Mouse (Mus musculus) myocyte (in vitro differentiated cells): ENCODE data around the gene Ndrg2. TPM values are rescaled to one million over a fixed set of nuclear protein-coding genes. Genes with fewer than 3 reads are reported as not detected.

Source experiments
- H3K27me3 ChIP-seq: one replicate; pipeline ENCODE4 v1.6.1; 2011; ENCODE audit not compliant: control insufficient read depth, insufficient read depth, insufficient read length
- H3K36me3 ChIP-seq: one replicate; pipeline ENCODE4 v1.6.1; 2011; ENCODE audit not compliant: control insufficient read depth, insufficient read depth
- H3K4me2 ChIP-seq: one replicate; pipeline ENCODE4 v1.6.1; 2011; ENCODE audit warnings: low read depth, control low read depth
- H3K4me3 ChIP-seq: one replicate; pipeline ENCODE4 v1.5.1; 2011; ENCODE audit warnings: mild to moderate bottlenecking, control low read depth, moderate library complexity
- H3K79me2 ChIP-seq: one replicate; pipeline ENCODE4 v1.6.1; 2011; ENCODE audit not compliant: control insufficient read depth, insufficient read depth
- H3ac ChIP-seq: one replicate; pipeline ENCODE4 v1.6.1; 2011; ENCODE audit not compliant: control insufficient read depth, insufficient read length
- CEBPB ChIP-seq: IDR thresholded peaks from 2 replicates; pipeline ENCODE4 v1.6.1; 2011; ENCODE audit warnings: mild to moderate bottlenecking, moderate library complexity; ENCODE audit not compliant: poor library complexity, insufficient read depth, severe bottlenecking
- E2F4 ChIP-seq: IDR thresholded peaks from one replicate; pipeline ENCODE4 v1.6.1; 2011; ENCODE audit warnings: mild to moderate bottlenecking, control low read depth, moderate library complexity; ENCODE audit not compliant: insufficient read depth
- MAX ChIP-seq: IDR thresholded peaks from one replicate; pipeline ENCODE4 v1.6.1; 2011; ENCODE audit warnings: low read depth, mild to moderate bottlenecking, control low read depth
- MYOD1 ChIP-seq, 3 experiments: IDR thresholded peaks; one replicate each; pipeline ENCODE4 v1.6.1; 2011; ENCODE audit warnings: control low read depth in 2 of 3, low read depth in 2 of 3, mild to moderate bottlenecking in 2 of 3, moderate library complexity in 1 of 3; ENCODE audit not compliant: insufficient read length in 2 of 3, control insufficient read depth in 1 of 3
- MYOG ChIP-seq, 3 experiments: IDR thresholded peaks; one replicate each; pipeline ENCODE4 v1.6.1; 2011; ENCODE audit warnings: control low read depth in 2 of 3, low read depth in 2 of 3, mild to moderate bottlenecking in 2 of 3; ENCODE audit not compliant: insufficient read length in 2 of 3, control insufficient read depth in 1 of 3, insufficient read depth in 1 of 3
- POLR2A ChIP-seq: IDR thresholded peaks from one replicate; pipeline ENCODE4 v1.6.1; 2011; ENCODE audit warnings: low read depth, mild to moderate bottlenecking, control low read depth, moderate library complexity; ENCODE audit not compliant: insufficient read length
- POLR2AphosphoS2 ChIP-seq: IDR thresholded peaks from one replicate; pipeline ENCODE4 v1.6.1; 2011; ENCODE audit warnings: low read depth, control low read depth; ENCODE audit not compliant: insufficient read length
- REST ChIP-seq: IDR thresholded peaks from one replicate; pipeline ENCODE4 v1.6.1; 2011; ENCODE audit warnings: mild to moderate bottlenecking, control low read depth, moderate library complexity; ENCODE audit not compliant: insufficient read depth, insufficient read length
- SRF ChIP-seq: IDR thresholded peaks from one replicate; pipeline ENCODE4 v1.6.1; 2011; ENCODE audit warnings: low read depth; ENCODE audit not compliant: control insufficient read depth, insufficient read length
- TCF12 ChIP-seq: IDR thresholded peaks from one replicate; pipeline ENCODE4 v1.6.1; 2011; ENCODE audit warnings: mild to moderate bottlenecking, control low read depth; ENCODE audit not compliant: poor library complexity, insufficient read depth, severe bottlenecking
- TCF3 ChIP-seq: IDR thresholded peaks from one replicate; pipeline ENCODE4 v1.6.1; 2011; ENCODE audit warnings: low read depth, control low read depth; ENCODE audit not compliant: insufficient read length
- USF1 ChIP-seq: IDR thresholded peaks from one replicate; pipeline ENCODE4 v1.6.1; 2011; ENCODE audit warnings: low read depth, mild to moderate bottlenecking, control low read depth, moderate library complexity
- polyA plus RNA-seq: library from polyadenylated mRNA; unstranded; fragments of >200 nt; fragmentation: generic; extraction: Trizol; gene quantifications from one replicate; pipeline ENCODE4 v1.2.1, GENCODE M21; 2012; ENCODE audit warnings: missing spikeins

The Ndrg2 gene
- polyA plus RNA-seq, 1 experiment: 31.8 TPM

DNA sequence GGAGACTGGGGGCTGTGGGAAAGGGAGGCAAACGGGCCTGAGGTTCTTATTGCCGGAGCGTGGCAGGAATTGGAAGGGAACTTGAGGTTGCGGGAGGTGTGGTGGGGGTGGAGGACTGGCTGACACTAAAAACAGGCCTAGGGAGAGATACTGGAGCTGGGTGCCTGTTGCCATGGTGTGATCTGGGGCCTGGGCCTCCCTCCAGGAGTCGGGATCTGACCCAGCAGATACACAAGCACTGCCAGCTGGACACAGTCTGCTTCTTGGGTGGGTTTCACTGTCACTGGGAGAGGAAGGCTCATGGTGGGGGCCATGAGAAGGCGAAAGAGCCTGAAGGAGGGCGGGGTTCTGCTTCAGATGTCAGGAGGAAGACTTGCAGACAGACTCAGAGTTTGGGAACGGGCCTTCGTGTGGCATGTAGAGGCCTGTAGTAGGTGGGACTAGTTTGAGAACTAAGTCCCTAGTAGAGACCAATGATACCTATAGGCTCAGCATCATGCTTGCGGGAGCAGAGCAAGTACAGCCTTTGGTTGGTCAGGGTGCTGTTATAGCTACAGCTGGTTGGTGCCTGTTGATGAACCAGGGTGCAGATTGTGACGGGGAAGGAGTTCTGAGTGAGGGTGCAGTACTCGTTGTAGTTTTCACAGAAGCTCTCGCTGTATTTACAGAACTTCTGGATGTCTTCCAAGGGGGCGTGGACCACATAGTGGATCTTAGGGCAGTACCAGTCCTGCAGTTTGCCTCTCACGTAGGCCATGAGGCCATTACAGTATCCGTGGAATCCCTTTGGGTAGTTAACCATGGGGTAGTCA lies 8.0 kb upstream of the Ndrg2 start:
- Histone ChIP-seq H3ac (no peak overlapping the region), H3K27me3 (peaks cover 4% of the 10 kb centered on the region), H3K4me2 (no peak overlapping the region), H3K4me3 (no peak overlapping the region), H3K79me2 (no peaks in the 10 kb centered on the region), H3K36me3 (no peaks in the 10 kb centered on the region)
- TF ChIP-seq POLR2A: no peak
- TF ChIP-seq REST: no peak
- no peak for TF ChIP-seq TCF12
- TF ChIP-seq MYOD1 (IDR thresholded peaks at IDR 0.05; ENCODE audit: control insufficient read depth in 1 of 3, insufficient read length in 2 of 3, low read depth in 2 of 3): no peak
- TF ChIP-seq CEBPB: no peak
- TF ChIP-seq MYOG (IDR thresholded peaks at IDR 0.05; ENCODE audit: control insufficient read depth in 1 of 3, insufficient read depth in 1 of 3, insufficient read length in 2 of 3, low read depth in 2 of 3): no peak

DNA sequence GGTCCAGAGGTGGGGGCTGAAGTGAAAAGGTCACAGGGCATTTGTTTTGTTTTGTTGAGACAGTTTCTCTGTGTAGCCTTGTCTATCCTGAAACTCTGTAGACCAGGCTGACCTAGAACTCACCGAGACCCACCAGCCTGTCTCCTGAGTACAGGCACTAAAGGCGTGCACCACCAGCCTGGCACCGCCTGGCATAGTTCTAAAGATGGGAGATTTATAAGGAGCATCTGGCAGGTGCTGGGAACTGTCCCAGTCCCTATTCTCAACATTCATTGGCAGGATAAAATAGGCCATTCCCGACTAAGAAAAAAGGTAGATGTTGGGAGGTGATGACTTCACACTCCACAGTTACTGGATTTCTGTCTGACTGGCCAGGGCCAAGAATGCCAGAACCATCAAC lies 5.0 kb upstream of the Ndrg2 start:
- Histone ChIP-seq H3K79me2 (no peaks in the 10 kb centered on the region), H3ac (no peak overlapping the region), H3K36me3 (no peaks in the 10 kb centered on the region), H3K4me3 (no peak overlapping the region), H3K27me3 (peaks cover 4% of the 10 kb centered on the region), H3K4me2 (no peak overlapping the region)
- no peak for TF ChIP-seq USF1

DNA sequence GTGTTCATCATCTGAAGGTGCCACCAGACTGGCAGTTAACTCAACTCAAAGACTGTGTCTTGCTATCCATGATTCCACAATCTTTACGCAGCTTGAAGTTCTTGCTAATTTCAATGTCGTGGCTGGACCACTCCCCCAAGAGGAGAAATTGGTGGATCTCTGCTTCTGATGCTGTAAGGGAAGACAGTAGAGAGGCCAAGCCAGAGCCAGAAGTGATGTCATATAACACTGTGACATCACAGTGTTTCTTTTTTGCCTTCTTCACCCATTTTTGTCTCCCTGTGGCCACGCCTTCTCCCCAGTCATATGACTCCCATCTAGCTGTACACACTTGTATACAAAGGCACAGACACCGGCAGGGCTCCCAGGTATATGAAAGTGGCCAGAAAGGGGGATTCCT lies 4.2 kb upstream of the Ndrg2 start, which contains the start of gene Tppp2:
Gene Tppp2 (plus strand): TSS at position 301 of the 400 bp plus-strand sequence.
- Histone ChIP-seq H3K36me3 (no peaks in the 10 kb centered on the region), H3K4me2 (no peak within 1 kb of the TSS), H3ac (no peak within 1 kb of the TSS), H3K27me3 (peaks cover 4% of the 10 kb centered on the region), H3K4me3 (no peak within 1 kb of the TSS), H3K79me2 (no peaks in the 10 kb centered on the region)
- TF ChIP-seq MAX: no peak
- no peak for TF ChIP-seq E2F4
- TF ChIP-seq TCF12: no peak
- TF ChIP-seq POLR2A: no peak
- no peak for TF ChIP-seq TCF3
- TF ChIP-seq POLR2AphosphoS2: no peak
- TF ChIP-seq MYOG (IDR thresholded peaks at IDR 0.05; ENCODE audit: control insufficient read depth in 1 of 3, insufficient read depth in 1 of 3, insufficient read length in 2 of 3, low read depth in 2 of 3): no peak
- no peak for TF ChIP-seq REST
- no peak for TF ChIP-seq SRF
- TF ChIP-seq CEBPB: no peak
- TF ChIP-seq USF1: no peak
- TF ChIP-seq MYOD1 (IDR thresholded peaks at IDR 0.05; ENCODE audit: control insufficient read depth in 1 of 3, insufficient read length in 2 of 3, low read depth in 2 of 3): no peak

DNA sequence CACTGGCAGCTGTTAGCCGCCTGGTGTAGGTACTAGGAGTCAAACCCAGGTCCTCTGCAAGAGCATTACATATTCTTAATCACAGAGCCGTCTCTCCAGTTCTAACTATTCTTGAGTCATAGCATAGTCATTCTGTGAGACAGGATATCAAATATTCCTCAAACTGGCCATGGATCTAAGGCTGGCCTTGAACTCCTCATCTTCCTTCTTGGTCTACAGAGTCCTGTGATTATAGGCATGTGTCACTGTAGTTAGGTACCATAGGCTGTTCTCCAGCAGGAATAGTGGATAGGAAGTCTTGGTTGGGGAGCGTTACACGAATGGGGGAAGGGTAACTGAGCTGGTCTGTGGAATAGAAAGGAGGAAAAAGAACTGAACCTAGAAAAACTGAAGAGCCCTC lies 2.6 kb upstream of the Ndrg2 start:
- H3K79me2 ChIP-seq: no peaks in the 10 kb centered on the region
- H3K27me3 ChIP-seq: peaks cover 4% of the 10 kb centered on the region
- no peaks in the 10 kb centered on the region for H3K36me3 ChIP-seq
- no peak for TF ChIP-seq POLR2A
- TF ChIP-seq MYOG (IDR thresholded peaks at IDR 0.05; ENCODE audit: control insufficient read depth in 1 of 3, insufficient read depth in 1 of 3, insufficient read length in 2 of 3, low read depth in 2 of 3): no peak
- TF ChIP-seq TCF12: no peak
- TF ChIP-seq CEBPB: no peak
- TF ChIP-seq MYOD1 (IDR thresholded peaks at IDR 0.05; ENCODE audit: control insufficient read depth in 1 of 3, insufficient read length in 2 of 3, low read depth in 2 of 3): no peak
- no peak for TF ChIP-seq REST
- TF ChIP-seq USF1: no peak
- TF ChIP-seq POLR2AphosphoS2: no peak
- TF ChIP-seq E2F4: no peak
- no peak for TF ChIP-seq TCF3
- TF ChIP-seq MAX: no peak
- TF ChIP-seq SRF: no peak
- no peak overlapping the region for H3ac ChIP-seq
- no peak overlapping the region for H3K4me3 ChIP-seq
- H3K4me2 ChIP-seq: no peak overlapping the region

DNA sequence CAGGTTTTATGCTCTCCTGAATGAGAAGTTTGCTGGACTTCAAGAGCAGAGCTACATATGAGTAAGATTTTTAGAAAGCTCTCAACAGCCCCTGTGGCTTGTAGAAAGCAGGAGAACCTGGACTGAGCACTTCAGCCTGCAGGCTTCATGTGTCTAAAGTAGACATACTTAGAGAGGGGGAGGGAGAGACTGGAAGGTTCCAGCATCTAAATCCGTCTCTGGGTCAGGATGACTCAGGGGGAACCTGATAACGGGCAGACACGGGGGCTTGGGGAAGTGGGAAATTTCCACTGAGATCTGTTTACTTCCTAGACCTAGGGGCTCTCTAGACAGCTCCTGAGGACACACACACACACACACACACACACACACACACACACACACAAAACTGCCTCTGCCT lies 1.1 kb upstream of the Ndrg2 start:
- Histone ChIP-seq H3K4me3 (no peak overlapping the region), H3K79me2 (no peaks in the 10 kb centered on the region), H3K27me3 (peaks cover 4% of the 10 kb centered on the region), H3K36me3 (no peaks in the 10 kb centered on the region), H3K4me2 (no peak overlapping the region), H3ac (no peak overlapping the region)
- TF ChIP-seq SRF (no peak), TCF3 (no peak), POLR2A (no peak), CEBPB (no peak), MYOG (IDR thresholded peaks at IDR 0.05; ENCODE audit: control insufficient read depth in 1 of 3, insufficient read depth in 1 of 3, insufficient read length in 2 of 3, low read depth in 2 of 3) (no peak), REST (no peak), TCF12 (no peak), MYOD1 (IDR thresholded peaks at IDR 0.05; ENCODE audit: control insufficient read depth in 1 of 3, insufficient read length in 2 of 3, low read depth in 2 of 3) (no peak), POLR2AphosphoS2 (no peak), USF1 (no peak)
